Mouse (Mus musculus) small intestine, adult 2 months (tissue): ENCODE data around the gene Abhd12b.

Experiments
- CTCF ChIP-seq: fragments of 200-500 bp; IDR thresholded peaks from 2 replicates; pipeline ENCODE4 v1.5.1; 2012; ENCODE audit warnings: low read depth, mild to moderate bottlenecking, control low read depth, inconsistent platforms, low read length, moderate library complexity, mixed read lengths; ENCODE audit not compliant: insufficient replicate concordance, insufficient read length; ENCODE audit errors: extremely low read depth
- POLR2A ChIP-seq: fragments of 200-500 bp; IDR thresholded peaks from 2 replicates; pipeline ENCODE4 v1.6.1; 2012; ENCODE audit warnings: low read depth, mild to moderate bottlenecking, control low read depth, inconsistent platforms, low read length, moderate library complexity

DNA sequence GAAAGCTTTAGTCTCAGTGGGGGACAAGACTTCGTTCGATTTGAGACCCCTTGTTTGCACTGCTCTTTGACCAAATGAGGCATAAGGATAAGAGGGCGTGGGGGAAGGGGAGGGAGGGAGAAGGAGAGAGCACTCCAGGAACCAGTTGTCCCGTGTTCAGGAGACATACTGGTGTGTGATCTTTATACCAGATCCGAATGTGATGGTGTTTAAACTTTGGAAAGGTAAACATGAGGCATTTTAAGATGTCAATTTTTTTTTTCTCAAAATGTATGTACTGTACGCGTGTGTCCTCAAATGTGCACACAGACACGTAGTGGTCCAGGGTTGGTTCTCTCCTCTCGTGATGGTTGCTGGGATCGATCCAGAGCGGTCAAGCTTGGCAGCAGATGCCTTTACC, 74.2 kb downstream of the Abhd12b start:
- TF ChIP-seq CTCF (no peak), POLR2A (no peak)
